Mouse (Mus musculus): ENCODE data around the gene Nfatc4. TPM values are rescaled to one million over a fixed set of nuclear protein-coding genes. Genes with fewer than 3 reads are reported as not detected.

Nfatc4 gene
- polyA plus RNA-seq, 1 experiment = 7.6 TPM

- H3K27me3 ChIP-seq (ENCODE audit: control insufficient read depth, insufficient read depth, low read length) = no peaks in the 10 kb centered on the region
- no peak overlapping the region for H3K27ac ChIP-seq (ENCODE audit: insufficient read depth, low read depth, low read length)
- peaks cover 1% of the 10 kb centered on the region; the same call in 1 of the 2 replicates for H3K4me1 ChIP-seq (ENCODE audit: control insufficient read depth, insufficient read depth, insufficient read length, low read length)
- WGBS = 79% methylated on average over 8 of the region's 8 CpGs
- H3K36me3 ChIP-seq (ENCODE audit: control insufficient read depth, insufficient read depth, low read length) = no peaks in the 10 kb centered on the region
- H3K4me3 ChIP-seq (ENCODE audit: low read depth, low read length) = no peak overlapping the region
- TF ChIP-seq CTCF (IDR thresholded peaks at IDR 0.05; ENCODE audit: extremely low read depth, insufficient read length, insufficient replicate concordance, low read depth, low read length) (no peak), POLR2A (IDR thresholded peaks at IDR 0.05; ENCODE audit: low read depth, low read length) (no peak)
Observed at GRCm38 (mm10) chr14:55873242-55873713, 50.3 kb downstream of the Nfatc4 start.

GRCm38 (mm10) chr14:55873714-55874683 lies 51.1 kb downstream of the Nfatc4 start:
- WGBS = 8% methylated on average over 30 of the region's 30 CpGs
- H3K4me3 ChIP-seq (ENCODE audit: low read depth, low read length) = peak overlapping the region; percentile 52
- H3K27ac ChIP-seq (ENCODE audit: insufficient read depth, low read depth, low read length) = no peak overlapping the region
- H3K27me3 ChIP-seq (ENCODE audit: control insufficient read depth, insufficient read depth, low read length) = no peaks in the 10 kb centered on the region
- H3K36me3 ChIP-seq (ENCODE audit: control insufficient read depth, insufficient read depth, low read length) = no peaks in the 10 kb centered on the region
- TF ChIP-seq POLR2A (IDR thresholded peaks at IDR 0.05; ENCODE audit: low read depth, low read length) = no peak
- peak; percentile 88; the same call in 1 of the 2 replicates for TF ChIP-seq CTCF (IDR thresholded peaks at IDR 0.05; ENCODE audit: extremely low read depth, insufficient read length, insufficient replicate concordance, low read depth, low read length)
- peaks cover 1% of the 10 kb centered on the region; the same call in 1 of the 2 replicates for H3K4me1 ChIP-seq (ENCODE audit: control insufficient read depth, insufficient read depth, insufficient read length, low read length)

- peaks cover 16% of the 10 kb centered on the region for H3K4me1 ChIP-seq (ENCODE audit: control insufficient read depth, insufficient read depth, insufficient read length, low read length)
- H3K27ac ChIP-seq (ENCODE audit: insufficient read depth, low read depth, low read length) = no peak overlapping the region
- H3K27me3 ChIP-seq (ENCODE audit: control insufficient read depth, insufficient read depth, low read length) = no peaks in the 10 kb centered on the region
- H3K4me3 ChIP-seq (ENCODE audit: low read depth, low read length) = no peak overlapping the region
- H3K36me3 ChIP-seq (ENCODE audit: control insufficient read depth, insufficient read depth, low read length) = no peaks in the 10 kb centered on the region
- no peak for TF ChIP-seq POLR2A (IDR thresholded peaks at IDR 0.05; ENCODE audit: low read depth, low read length)
- TF ChIP-seq CTCF (IDR thresholded peaks at IDR 0.05; ENCODE audit: extremely low read depth, insufficient read length, insufficient replicate concordance, low read depth, low read length) = no peak
- WGBS = 24% methylated on average over 14 of the region's 14 CpGs
Observed at GRCm38 (mm10) chr14:55877469-55878315, 54.7 kb downstream of the Nfatc4 start.

GRCm38 (mm10) chr14:55878316-55878940 lies 55.5 kb downstream of the Nfatc4 start:
- H3K27me3 ChIP-seq (ENCODE audit: control insufficient read depth, insufficient read depth, low read length) = no peaks in the 10 kb centered on the region
- no peak for TF ChIP-seq POLR2A (IDR thresholded peaks at IDR 0.05; ENCODE audit: low read depth, low read length)
- no peak for TF ChIP-seq CTCF (IDR thresholded peaks at IDR 0.05; ENCODE audit: extremely low read depth, insufficient read length, insufficient replicate concordance, low read depth, low read length)
- no peak overlapping the region for H3K27ac ChIP-seq (ENCODE audit: insufficient read depth, low read depth, low read length)
- no peaks in the 10 kb centered on the region for H3K36me3 ChIP-seq (ENCODE audit: control insufficient read depth, insufficient read depth, low read length)
- peaks cover 23% of the 10 kb centered on the region for H3K4me1 ChIP-seq (ENCODE audit: control insufficient read depth, insufficient read depth, insufficient read length, low read length)
- no peak overlapping the region for H3K4me3 ChIP-seq (ENCODE audit: low read depth, low read length)
- 34% methylated on average over 7 of the region's 7 CpGs for WGBS

- peak; percentile 89; the same call in 1 of the 2 replicates for TF ChIP-seq CTCF (IDR thresholded peaks at IDR 0.05; ENCODE audit: extremely low read depth, insufficient read length, insufficient replicate concordance, low read depth, low read length)
- TF ChIP-seq POLR2A (IDR thresholded peaks at IDR 0.05; ENCODE audit: low read depth, low read length) = no peak
- H3K4me1 ChIP-seq (ENCODE audit: control insufficient read depth, insufficient read depth, insufficient read length, low read length) = peaks cover 31% of the 10 kb centered on the region
- H3K36me3 ChIP-seq (ENCODE audit: control insufficient read depth, insufficient read depth, low read length) = no peaks in the 10 kb centered on the region
- no peak overlapping the region for H3K4me3 ChIP-seq (ENCODE audit: low read depth, low read length)
- no peaks in the 10 kb centered on the region for H3K27me3 ChIP-seq (ENCODE audit: control insufficient read depth, insufficient read depth, low read length)
- WGBS = 4% methylated on average over 1 of the region's 1 CpGs
- no peak overlapping the region for H3K27ac ChIP-seq (ENCODE audit: insufficient read depth, low read depth, low read length)
Observed at GRCm38 (mm10) chr14:55879623-55880022, 56.7 kb downstream of the Nfatc4 start.

- Histone ChIP-seq H3K4me3 (ENCODE audit: low read depth, low read length) (no peak overlapping the region), H3K36me3 (ENCODE audit: control insufficient read depth, insufficient read depth, low read length) (no peaks in the 10 kb centered on the region), H3K27ac (ENCODE audit: insufficient read depth, low read depth, low read length) (no peak overlapping the region), H3K27me3 (ENCODE audit: control insufficient read depth, insufficient read depth, low read length) (no peaks in the 10 kb centered on the region), H3K4me1 (ENCODE audit: control insufficient read depth, insufficient read depth, insufficient read length, low read length) (peaks cover 31% of the 10 kb centered on the region)
- TF ChIP-seq POLR2A (IDR thresholded peaks at IDR 0.05; ENCODE audit: low read depth, low read length) (no peak), CTCF (IDR thresholded peaks at IDR 0.05; ENCODE audit: extremely low read depth, insufficient read length, insufficient replicate concordance, low read depth, low read length) (no peak)
- WGBS = 76% methylated on average over 8 of the region's 8 CpGs
Observed at GRCm38 (mm10) chr14:55880982-55881381, 58.0 kb downstream of the Nfatc4 start.
